Mouse (Mus musculus) MEL (cell line): Measurements from ENCODE around the gene Pdss2.

ENCODE experiments used
- CHD2 ChIP-seq: IDR thresholded peaks from 2 replicates; pipeline ENCODE4 v1.6.1; 2011; ENCODE audit warnings: low read length, improper control_type of control experiment
- CTCF ChIP-seq, 3 experiments: IDR thresholded peaks in 2 of 3; conservative IDR thresholded peaks in 1 of 3; 2 replicates each; pipeline ENCODE4 v1.5.1; 2011 to 2012; ENCODE audit warnings: low read length in 3 of 3, low read depth in 2 of 3, mild to moderate bottlenecking in 2 of 3, improper control_type of control experiment in 1 of 3, inconsistent platforms in 1 of 3, mixed read lengths in 1 of 3, moderate library complexity in 1 of 3; ENCODE audit not compliant: control insufficient read depth in 1 of 3, insufficient read depth in 1 of 3, poor library complexity in 1 of 3, severe bottlenecking in 1 of 3
- EP300 ChIP-seq, 2 experiments: IDR thresholded peaks; 2 replicates each; pipeline ENCODE4 v1.6.1; 2011; ENCODE audit warnings: improper control_type of control experiment in 2 of 2, low read length in 2 of 2, low read depth in 1 of 2, mild to moderate bottlenecking in 1 of 2
- ETS1 ChIP-seq: IDR thresholded peaks from 2 replicates; pipeline ENCODE4 v1.6.1; 2012; ENCODE audit warnings: low read depth, mild to moderate bottlenecking, inconsistent platforms, low read length, improper control_type of control experiment, moderate library complexity
- HCFC1 ChIP-seq: IDR thresholded peaks from 2 replicates; pipeline ENCODE4 v1.6.1; 2012; ENCODE audit warnings: low read depth, mild to moderate bottlenecking, inconsistent platforms, low read length, improper control_type of control experiment, moderate library complexity
- KAT2A ChIP-seq: conservative IDR thresholded peaks from 2 replicates; pipeline ENCODE4 v1.6.1; 2012; ENCODE audit warnings: low read depth, low read length, improper control_type of control experiment, inconsistent platforms
- MAX ChIP-seq: IDR thresholded peaks from 2 replicates; pipeline ENCODE4 v1.6.1; 2011; ENCODE audit warnings: low read length, improper control_type of control experiment
- MYB ChIP-seq: IDR thresholded peaks from 2 replicates; pipeline ENCODE4 v1.6.1; 2011; ENCODE audit warnings: mild to moderate bottlenecking, low read depth, low read length, improper control_type of control experiment
- MYC ChIP-seq: IDR thresholded peaks from 2 replicates; pipeline ENCODE4 v1.6.1; 2011; ENCODE audit warnings: low read depth, mild to moderate bottlenecking, low read length, improper control_type of control experiment, moderate library complexity
- POLR2A ChIP-seq, 2 experiments: IDR thresholded peaks; 2 replicates each; pipeline ENCODE4 v1.6.1; 2011 to 2012; ENCODE audit warnings: low read length in 2 of 2, mild to moderate bottlenecking in 2 of 2, control low read depth in 1 of 2, improper control_type of control experiment in 1 of 2, low read depth in 1 of 2, moderate library complexity in 1 of 2; ENCODE audit not compliant: control insufficient read depth in 1 of 2, insufficient read depth in 1 of 2, poor library complexity in 1 of 2

DNA sequence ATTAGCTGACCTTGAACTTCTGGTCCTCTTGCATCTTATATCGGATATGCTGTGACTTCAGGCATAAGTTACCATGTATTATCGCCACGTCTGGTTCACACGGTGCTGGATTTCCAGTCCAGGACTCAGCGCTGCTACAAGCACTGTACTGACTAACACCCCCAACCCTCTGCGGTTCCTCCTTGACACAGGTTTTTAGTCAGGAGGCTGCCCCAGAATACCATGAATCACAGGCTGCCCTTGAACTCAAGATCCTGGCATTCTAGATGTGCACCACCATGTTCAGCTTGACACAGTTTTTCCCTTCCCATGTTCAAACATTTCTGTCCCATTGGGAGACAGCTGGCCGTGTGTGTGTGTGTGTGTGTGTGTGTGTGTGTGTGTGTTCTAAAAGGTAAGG, 267.9 kb downstream of the Pdss2 start:
- TF ChIP-seq POLR2A (IDR thresholded peaks at IDR 0.05; ENCODE audit: control insufficient read depth in 1 of 2, insufficient read depth in 1 of 2, low read depth in 1 of 2, low read length in 2 of 2, poor library complexity in 1 of 2) = no peak
- TF ChIP-seq MAX = no peak
- TF ChIP-seq CTCF (IDR thresholded peaks at IDR 0.05 in 2 of 3, conservative IDR thresholded peaks at IDR 0.05 in 1 of 3; ENCODE audit: control insufficient read depth in 1 of 3, insufficient read depth in 1 of 3, low read depth in 2 of 3, low read length in 3 of 3, poor library complexity in 1 of 3, severe bottlenecking in 1 of 3) = no peak
- TF ChIP-seq HCFC1 = no peak
- no peak for TF ChIP-seq MYB
- no peak for TF ChIP-seq CHD2
- no peak for TF ChIP-seq KAT2A
- no peak for TF ChIP-seq EP300 (IDR thresholded peaks at IDR 0.05; ENCODE audit: low read depth in 1 of 2, low read length in 2 of 2)
- no peak for TF ChIP-seq ETS1
- no peak for TF ChIP-seq MYC
